Mouse (Mus musculus): ENCODE measurements around the gene Tdrd5. TPM values are rescaled to one million over a fixed set of nuclear protein-coding genes. Genes with fewer than 3 reads are reported as not detected.

Tdrd5 gene
- polyA plus RNA-seq, 2 experiments: 0.20 to 0.36 TPM

DNA sequence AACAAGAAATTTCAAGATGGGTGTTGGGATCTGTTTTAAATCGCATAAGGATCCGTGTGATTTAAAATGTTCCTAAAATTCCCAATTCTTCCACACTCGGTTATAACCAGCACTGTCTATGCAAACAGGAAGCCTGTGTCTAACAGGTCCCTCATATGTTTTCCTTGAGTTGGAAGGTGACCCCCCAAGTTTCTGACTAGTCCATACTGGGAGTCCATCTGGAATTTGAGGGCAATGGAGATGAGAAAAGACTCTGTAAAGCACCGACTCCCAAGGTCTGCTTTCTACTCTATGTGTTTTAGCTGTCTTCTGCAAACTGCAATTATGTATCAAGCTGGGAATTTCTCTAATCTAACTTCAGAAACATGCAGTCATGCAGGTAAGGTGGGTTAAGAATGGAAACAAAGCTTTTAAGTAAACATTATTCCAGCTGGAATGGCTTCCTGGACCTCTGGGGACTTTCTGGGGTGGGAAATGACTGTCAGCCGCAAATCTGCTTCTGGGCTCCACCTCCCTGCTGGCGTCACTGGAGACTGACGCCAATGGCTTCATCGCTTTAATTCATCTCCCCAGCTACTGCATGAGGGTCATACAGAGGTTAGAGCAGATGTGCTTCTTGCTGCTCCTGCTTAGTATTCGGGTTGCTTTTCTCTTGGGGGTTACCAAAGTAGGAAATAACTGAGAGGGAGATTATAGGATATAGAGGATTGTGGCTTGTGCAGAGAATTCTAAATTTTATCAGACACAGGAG, 73.0 kb downstream of the Tdrd5 start:
- peak; percentile 82 for ATAC-seq (ENCODE audit: low FRiP score, low read depth)
- Histone ChIP-seq H3K27me3 (ENCODE audit: control insufficient read depth, insufficient read depth, low read length) (no peaks in the 10 kb centered on the region), H3K27ac (replicated peaks; ENCODE audit: low read depth, low read length) (no peak overlapping the region), H3K9ac (ENCODE audit: low read depth, low read length, severe bottlenecking) (no peak overlapping the region), H3K4me2 (replicated peaks; ENCODE audit: low read depth, low read length, severe bottlenecking) (no peak overlapping the region), H3K4me1 (ENCODE audit: control insufficient read depth, insufficient read depth, low read length) (peaks cover 13% of the 10 kb centered on the region), H3K4me3 (replicated peaks; ENCODE audit: low read length) (no peak overlapping the region), H3K36me3 (ENCODE audit: control insufficient read depth, insufficient read depth, low read length) (no peaks in the 10 kb centered on the region), H3K9me3 (ENCODE audit: control insufficient read depth, low read length) (no peaks in the 10 kb centered on the region)
- TF ChIP-seq POLR2A (IDR thresholded peaks at IDR 0.05; ENCODE audit: borderline replicate concordance, extremely low read depth, insufficient read depth, insufficient read length): no peak
- 26% methylated on average over 9 of the region's 9 CpGs for WGBS
- DNase-seq (ENCODE audit: low spot score): peak; percentile 66

- WGBS: 21% methylated on average over 7 of the region's 7 CpGs
- no peak for TF ChIP-seq POLR2A (IDR thresholded peaks at IDR 0.05; ENCODE audit: borderline replicate concordance, extremely low read depth, insufficient read depth, insufficient read length)
- H3K4me3 ChIP-seq (replicated peaks; ENCODE audit: low read length): no peak overlapping the region
- peak; percentile 66 for DNase-seq (ENCODE audit: low spot score)
- no peaks in the 10 kb centered on the region for H3K9me3 ChIP-seq (ENCODE audit: control insufficient read depth, low read length)
- H3K4me2 ChIP-seq (replicated peaks; ENCODE audit: low read depth, low read length, severe bottlenecking): no peak overlapping the region
- no peaks in the 10 kb centered on the region for H3K27me3 ChIP-seq (ENCODE audit: control insufficient read depth, insufficient read depth, low read length)
- peaks cover 13% of the 10 kb centered on the region for H3K4me1 ChIP-seq (ENCODE audit: control insufficient read depth, insufficient read depth, low read length)
- no peak overlapping the region for H3K9ac ChIP-seq (ENCODE audit: low read depth, low read length, severe bottlenecking)
- no peak; the same call in 1 of the 2 replicates for ATAC-seq (ENCODE audit: low FRiP score, low read depth)
- H3K36me3 ChIP-seq (ENCODE audit: control insufficient read depth, insufficient read depth, low read length): no peaks in the 10 kb centered on the region
- H3K27ac ChIP-seq (replicated peaks; ENCODE audit: low read depth, low read length): no peak overlapping the region
These were observed 74.0 kb downstream of the Tdrd5 start for GRCm38 (mm10) chr1:156229448-156229847.

- Histone ChIP-seq H3K4me2 (replicated peaks; ENCODE audit: low read depth, low read length, severe bottlenecking) (no peak overlapping the region), H3K9me3 (ENCODE audit: control insufficient read depth, low read length) (no peaks in the 10 kb centered on the region), H3K4me3 (replicated peaks; ENCODE audit: low read length) (no peak overlapping the region), H3K4me1 (ENCODE audit: control insufficient read depth, insufficient read depth, low read length) (peaks cover 13% of the 10 kb centered on the region), H3K9ac (ENCODE audit: low read depth, low read length, severe bottlenecking) (no peak overlapping the region), H3K36me3 (ENCODE audit: control insufficient read depth, insufficient read depth, low read length) (no peaks in the 10 kb centered on the region), H3K27ac (replicated peaks; ENCODE audit: low read depth, low read length) (no peak overlapping the region), H3K27me3 (ENCODE audit: control insufficient read depth, insufficient read depth, low read length) (no peaks in the 10 kb centered on the region)
- TF ChIP-seq POLR2A (IDR thresholded peaks at IDR 0.05; ENCODE audit: borderline replicate concordance, extremely low read depth, insufficient read depth, insufficient read length): no peak
- ATAC-seq (ENCODE audit: low FRiP score, low read depth) (no peak), DNase-seq (ENCODE audit: low spot score) (no peak)
- WGBS: 79% methylated on average over 4 of the region's 4 CpGs
These were observed 74.7 kb downstream of the Tdrd5 start for GRCm38 (mm10) chr1:156228728-156229127.

DNA sequence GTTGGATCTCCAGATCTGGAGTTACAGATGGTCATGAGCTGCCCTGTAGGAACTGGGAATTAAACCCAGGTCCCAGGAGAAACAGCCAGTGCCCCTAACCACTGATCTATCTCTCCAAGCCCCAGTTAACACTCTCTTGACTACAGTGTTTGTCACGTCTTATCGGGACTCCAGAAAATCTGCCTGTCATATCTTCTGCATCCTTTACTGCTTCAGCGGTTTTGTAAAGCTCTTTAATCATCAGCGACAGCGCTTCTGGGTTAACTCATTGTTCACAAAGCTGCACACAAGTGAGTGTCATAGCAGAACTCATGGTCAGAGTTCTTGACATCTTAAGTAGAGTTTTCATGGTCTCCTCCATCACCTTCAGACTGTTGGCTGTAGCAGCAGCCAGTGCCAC, 76.6 kb downstream of the Tdrd5 start:
- H3K27ac ChIP-seq (replicated peaks; ENCODE audit: low read depth, low read length): no peak overlapping the region
- H3K9ac ChIP-seq (ENCODE audit: low read depth, low read length, severe bottlenecking): no peak overlapping the region
- H3K36me3 ChIP-seq (ENCODE audit: control insufficient read depth, insufficient read depth, low read length): no peaks in the 10 kb centered on the region
- TF ChIP-seq POLR2A (IDR thresholded peaks at IDR 0.05; ENCODE audit: borderline replicate concordance, extremely low read depth, insufficient read depth, insufficient read length): no peak
- H3K4me2 ChIP-seq (replicated peaks; ENCODE audit: low read depth, low read length, severe bottlenecking): no peak overlapping the region
- WGBS: 85% methylated on average over 5 of the region's 5 CpGs
- H3K27me3 ChIP-seq (ENCODE audit: control insufficient read depth, insufficient read depth, low read length): no peaks in the 10 kb centered on the region
- DNase-seq (ENCODE audit: low spot score): no peak
- H3K9me3 ChIP-seq (ENCODE audit: control insufficient read depth, low read length): no peaks in the 10 kb centered on the region
- ATAC-seq (ENCODE audit: low FRiP score, low read depth): no peak
- H3K4me3 ChIP-seq (replicated peaks; ENCODE audit: low read length): no peak overlapping the region
- H3K4me1 ChIP-seq (ENCODE audit: control insufficient read depth, insufficient read depth, low read length): peaks cover 13% of the 10 kb centered on the region

GRCm38 (mm10) chr1:156222205-156223000, 81.1 kb downstream of the Tdrd5 start:
- Histone ChIP-seq H3K9ac (ENCODE audit: low read depth, low read length, severe bottlenecking) (no peak overlapping the region), H3K36me3 (ENCODE audit: control insufficient read depth, insufficient read depth, low read length) (no peaks in the 10 kb centered on the region), H3K9me3 (ENCODE audit: control insufficient read depth, low read length) (no peaks in the 10 kb centered on the region), H3K4me3 (replicated peaks; ENCODE audit: low read length) (no peak overlapping the region), H3K27me3 (ENCODE audit: control insufficient read depth, insufficient read depth, low read length) (no peaks in the 10 kb centered on the region), H3K4me2 (replicated peaks; ENCODE audit: low read depth, low read length, severe bottlenecking) (no peak overlapping the region), H3K4me1 (ENCODE audit: control insufficient read depth, insufficient read depth, low read length) (no peaks in the 10 kb centered on the region), H3K27ac (replicated peaks; ENCODE audit: low read depth, low read length) (no peak overlapping the region)
- ATAC-seq (ENCODE audit: low FRiP score, low read depth): no peak
- DNase-seq (ENCODE audit: low spot score): no peak
- no peak for TF ChIP-seq POLR2A (IDR thresholded peaks at IDR 0.05; ENCODE audit: borderline replicate concordance, extremely low read depth, insufficient read depth, insufficient read length)
- 70% methylated on average over 13 of the region's 13 CpGs for WGBS

All from limb, embryonic 14.5 days (tissue).